Mouse (Mus musculus): Measurements from ENCODE around the gene Rab5a. TPM values are rescaled to one million over a fixed set of nuclear protein-coding genes. Genes with fewer than 3 reads are reported as not detected.

The Rab5a gene
- total RNA-seq (2021) = 100 to 1,000 TPM; 127 to 131 TPM

DNA sequence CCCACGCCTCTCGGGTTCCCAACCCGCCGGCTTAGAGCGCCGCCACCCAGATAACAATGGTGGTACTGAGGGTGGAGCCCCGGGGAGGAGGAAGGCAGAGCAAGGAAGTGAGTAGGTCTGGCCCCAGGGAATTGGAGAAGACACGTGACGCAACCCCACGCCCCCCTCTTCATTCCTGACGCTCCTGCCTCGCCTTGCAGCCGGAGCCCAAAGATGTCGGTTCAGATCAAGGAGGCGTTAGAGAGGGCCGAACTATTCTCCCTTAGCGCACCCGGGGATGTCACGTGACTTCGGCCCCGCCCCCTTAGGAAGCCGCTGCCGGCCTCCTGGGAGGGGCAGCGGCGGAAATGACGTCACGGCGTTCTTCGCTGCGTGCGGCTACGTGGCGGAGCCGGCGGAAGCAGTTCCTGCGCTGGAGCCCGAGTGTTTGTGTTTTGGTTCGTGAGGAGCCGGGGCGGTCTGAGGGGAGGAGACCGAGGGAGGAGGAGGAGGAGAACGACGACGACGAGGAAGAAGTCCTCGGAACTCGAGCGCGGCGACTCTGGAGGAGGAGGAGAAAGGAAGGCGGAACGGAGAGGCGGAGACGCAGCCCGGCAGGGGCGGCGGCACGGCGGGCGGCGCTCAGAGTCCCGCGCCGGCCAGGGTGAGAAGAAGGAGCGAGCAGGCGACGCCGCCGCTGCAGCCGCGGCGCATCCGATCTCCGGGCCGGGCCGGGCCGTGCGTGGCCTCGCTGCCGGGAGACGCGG is at the start of gene Rab5a:
Rab5a (plus strand) TSS at position 377 of the 746 bp plus-strand sequence.
- peak; percentile 99 for DNase-seq (ENCODE audit: low spot score in 2 of 2)
- intact Hi-C loops (cut with DNase I) = loop anchor here (5.0 kb wide), 1 partner anchor 213 kb away; no protein-coding TSS in a partner anchor

DNA sequence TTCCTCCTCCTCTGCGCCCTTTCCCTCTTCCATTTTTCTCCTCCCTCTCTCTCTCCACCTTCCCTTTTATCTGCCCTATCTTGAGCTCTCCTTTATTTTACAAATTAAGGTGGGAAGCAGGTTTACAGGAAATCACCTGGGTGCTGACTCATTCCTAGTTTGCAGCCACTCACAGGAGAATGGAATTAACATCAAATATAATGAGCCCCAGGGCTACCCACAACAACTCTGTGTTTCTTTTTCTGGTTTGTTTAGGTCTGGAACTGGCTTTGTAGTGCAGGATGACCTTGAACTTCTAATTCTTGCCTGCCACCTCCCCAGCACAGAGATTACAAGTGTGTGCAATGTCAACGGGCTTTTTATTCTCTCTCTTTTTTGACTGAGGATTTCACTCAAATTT is 22.9 kb upstream of the Rab5a start:
- intact Hi-C loops (cut with DNase I) = no loop called here
- no peak for DNase-seq (ENCODE audit: low spot score in 2 of 2)

DNA sequence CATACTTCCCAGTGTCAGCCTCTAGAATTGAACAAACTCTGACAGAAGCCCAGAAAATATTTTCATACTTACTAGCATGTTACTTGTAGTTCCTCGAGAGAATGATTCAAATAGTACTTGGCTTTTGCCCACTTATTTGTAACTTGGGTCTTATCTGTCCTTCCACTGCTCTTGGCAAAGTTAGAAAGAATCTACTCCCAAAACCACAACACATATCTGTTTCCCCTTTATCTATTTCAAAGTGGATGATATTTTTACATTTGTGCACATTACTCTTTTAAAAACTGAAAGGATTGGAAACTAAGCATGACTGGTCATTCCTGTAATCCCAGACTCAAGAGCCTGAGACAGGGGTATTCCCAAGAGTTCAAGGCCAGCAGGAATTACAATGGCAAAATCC is 22.3 kb upstream of the Rab5a start:
- no peak for DNase-seq (ENCODE audit: low spot score in 2 of 2)
- intact Hi-C loops (cut with DNase I) = no loop called here

DNA sequence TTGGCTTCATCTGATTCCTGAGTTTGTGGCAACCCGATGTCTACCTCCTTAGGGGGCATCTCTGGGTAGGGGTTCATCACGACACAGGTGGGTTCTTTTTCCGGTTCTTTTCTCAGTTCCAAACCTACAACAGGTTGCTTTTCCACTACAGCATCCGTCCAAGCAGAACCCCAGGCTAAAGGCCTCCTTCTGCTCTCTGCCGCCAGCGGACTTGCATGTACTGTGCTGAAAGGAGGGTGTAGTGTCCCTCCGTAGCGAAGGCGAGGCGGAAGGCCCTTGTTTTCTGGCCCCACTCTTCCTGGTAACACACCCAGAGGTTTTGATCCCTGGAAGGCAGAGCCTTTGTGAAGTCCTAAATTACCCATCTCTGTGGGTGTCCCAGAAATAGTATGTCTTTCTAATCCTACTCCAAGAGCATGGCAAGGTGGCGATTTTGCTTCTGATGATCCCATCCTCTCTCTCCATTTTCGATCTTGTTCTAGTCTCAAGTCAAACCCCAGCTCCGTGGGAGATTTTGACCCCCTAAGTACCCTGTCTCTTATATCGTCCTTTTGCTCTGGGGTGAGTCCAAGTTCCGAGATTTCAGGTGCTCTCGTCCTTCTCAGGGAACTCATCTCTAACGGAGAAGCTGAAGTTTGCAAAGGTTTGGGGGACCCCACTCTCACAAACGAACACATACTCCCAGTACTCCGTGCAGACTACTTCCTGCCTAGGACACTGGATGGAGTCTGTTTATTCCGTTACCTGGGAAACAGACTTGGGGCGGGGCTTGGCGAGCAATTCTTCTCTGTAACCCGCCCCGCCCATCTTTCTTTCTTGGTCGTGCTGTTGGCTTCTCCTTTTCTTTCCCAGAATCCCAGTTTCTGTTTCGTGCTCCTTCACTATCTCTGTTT is 16.2 kb upstream of the Rab5a start, which contains the start of gene Efhb:
Efhb (minus strand) TSS at position 719 of the 893 bp plus-strand sequence.
- peak; percentile 16 to 44 for DNase-seq (ENCODE audit: low spot score in 2 of 2)
- intact Hi-C loops (cut with DNase I) = no loop called here

DNA sequence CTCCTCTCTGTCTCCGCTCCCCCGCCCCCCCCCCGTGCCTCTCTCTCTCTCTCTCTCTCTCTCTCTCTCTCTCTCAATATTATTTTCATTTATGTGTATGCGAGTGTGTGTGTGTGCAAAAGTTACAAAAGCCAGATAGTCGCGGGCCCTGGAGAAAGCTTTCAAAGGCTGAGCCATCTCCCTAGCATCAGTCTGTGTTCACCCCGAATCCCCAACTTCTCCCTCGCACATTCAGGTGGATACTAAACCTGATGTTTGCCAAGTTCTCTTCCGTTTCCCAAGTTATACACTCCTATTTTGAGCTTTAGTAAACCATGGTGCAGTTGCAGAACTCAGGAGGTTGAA is 15.6 kb upstream of the Rab5a start:
- DNase-seq (ENCODE audit: low spot score in 2 of 2) = no peak
- intact Hi-C loops (cut with DNase I) = no loop called here

DNA sequence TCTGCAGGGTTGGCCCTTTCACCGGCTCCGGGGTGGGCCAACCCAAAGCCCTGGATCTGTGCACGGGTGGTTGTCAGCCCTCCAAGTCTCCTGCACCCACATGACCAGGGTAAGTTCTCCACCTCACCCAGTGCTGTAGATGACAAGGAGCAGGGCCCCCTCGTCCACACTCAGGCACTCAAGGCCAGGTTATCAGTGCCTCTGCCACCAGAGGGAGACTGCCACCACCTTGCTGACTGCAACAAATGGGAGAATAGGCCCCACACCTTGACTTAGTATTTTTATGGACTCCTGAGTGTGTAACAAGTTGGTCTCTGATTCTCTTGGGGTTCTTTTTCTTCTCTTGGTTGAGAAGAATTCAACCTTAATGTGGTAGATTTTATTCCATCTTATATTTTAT is 13.5 kb upstream of the Rab5a start:
- no peak for DNase-seq (ENCODE audit: low spot score in 2 of 2)
- intact Hi-C loops (cut with DNase I) = no loop called here

DNA sequence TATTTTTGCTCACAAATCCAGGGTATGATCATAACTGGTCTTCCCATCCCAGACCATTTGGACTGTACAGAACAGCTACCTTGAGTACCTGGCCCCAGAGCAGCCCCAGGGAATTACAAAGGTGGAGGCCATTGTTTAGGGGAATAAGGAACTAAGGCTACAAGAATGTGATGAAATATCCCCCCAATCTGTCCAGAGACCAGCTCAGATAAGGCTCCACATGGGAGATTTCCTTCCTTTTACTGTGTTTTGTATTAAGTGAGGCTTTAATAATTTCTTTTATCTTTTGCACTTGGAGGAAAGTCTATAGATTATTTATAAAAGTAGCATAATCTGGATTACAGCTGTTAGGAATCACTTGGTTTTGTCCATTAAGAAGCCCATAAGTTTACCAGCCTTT is 10.3 kb upstream of the Rab5a start:
- DNase-seq (ENCODE audit: low spot score in 2 of 2) = no peak
- intact Hi-C loops (cut with DNase I) = no loop called here

DNA sequence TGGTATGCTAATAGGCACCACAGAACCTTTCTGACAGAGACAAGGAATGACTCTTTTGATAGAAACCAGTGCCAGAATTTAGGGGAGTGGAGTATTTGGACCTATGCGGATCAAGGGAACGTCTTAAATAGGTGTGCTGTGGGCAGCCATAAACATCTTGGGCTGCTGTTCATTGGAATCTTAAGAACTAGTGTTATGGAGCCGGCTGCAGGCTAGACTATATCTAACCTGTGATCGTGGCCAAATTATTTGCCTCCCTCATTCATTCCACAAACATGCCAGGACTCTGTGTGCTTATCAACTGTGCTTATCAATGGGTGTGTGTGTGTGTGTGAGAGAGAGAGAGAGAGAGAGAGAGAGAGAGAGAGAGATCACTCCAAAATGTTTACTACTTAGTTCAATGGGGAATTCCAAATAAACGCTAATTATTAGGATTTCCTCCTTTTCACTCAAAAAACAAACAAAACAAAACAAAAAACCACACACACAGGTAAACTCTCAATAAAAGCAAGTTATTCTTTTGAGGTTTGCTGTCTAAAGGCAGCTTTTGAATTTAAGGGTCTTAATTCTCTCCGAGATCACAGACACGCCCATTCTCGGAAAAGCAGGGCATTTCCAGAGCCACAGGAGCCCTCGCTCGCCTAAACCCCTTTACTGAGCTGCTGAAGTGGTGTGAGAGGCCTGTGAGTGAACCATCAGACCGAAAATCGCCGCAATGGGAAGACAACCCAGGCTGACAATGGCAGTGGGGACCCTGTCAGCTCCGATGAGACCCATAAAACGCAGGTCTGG is 772 bp upstream of the Rab5a start:
- intact Hi-C loops (cut with DNase I) = loop anchor here (5.0 kb wide), 1 partner anchor 214 kb away; no protein-coding TSS in a partner anchor
- no peak for DNase-seq (ENCODE audit: low spot score in 2 of 2)

DNA sequence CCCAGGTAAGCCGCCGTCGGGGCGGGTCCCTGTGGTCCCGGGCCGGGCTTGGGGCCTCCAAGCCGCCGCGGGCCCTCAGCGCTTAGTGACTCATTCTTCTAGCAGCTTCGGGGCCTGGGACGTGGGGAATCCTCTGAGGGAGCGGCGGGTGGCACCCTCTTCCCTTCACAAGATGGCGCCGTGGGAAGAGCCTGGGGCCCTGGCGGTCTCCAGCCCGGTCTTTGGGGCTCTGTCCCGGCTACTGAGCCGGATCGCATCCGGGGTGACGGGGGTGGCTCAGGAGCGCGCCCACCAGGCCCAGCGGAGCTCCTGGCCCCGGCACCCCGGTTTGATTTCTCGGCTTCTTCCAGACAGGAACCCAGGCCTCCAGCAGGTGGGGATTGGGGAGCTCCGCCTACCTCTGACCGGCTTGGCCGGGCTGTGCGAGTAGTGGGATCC is 589 bp downstream of the Rab5a start:
- intact Hi-C loops (cut with DNase I) = loop anchor here (5.0 kb wide), 1 partner anchor 213 kb away; no protein-coding TSS in a partner anchor
- DNase-seq (ENCODE audit: low spot score in 2 of 2) = peak in 1 of 2 experiments; percentile 75

DNA sequence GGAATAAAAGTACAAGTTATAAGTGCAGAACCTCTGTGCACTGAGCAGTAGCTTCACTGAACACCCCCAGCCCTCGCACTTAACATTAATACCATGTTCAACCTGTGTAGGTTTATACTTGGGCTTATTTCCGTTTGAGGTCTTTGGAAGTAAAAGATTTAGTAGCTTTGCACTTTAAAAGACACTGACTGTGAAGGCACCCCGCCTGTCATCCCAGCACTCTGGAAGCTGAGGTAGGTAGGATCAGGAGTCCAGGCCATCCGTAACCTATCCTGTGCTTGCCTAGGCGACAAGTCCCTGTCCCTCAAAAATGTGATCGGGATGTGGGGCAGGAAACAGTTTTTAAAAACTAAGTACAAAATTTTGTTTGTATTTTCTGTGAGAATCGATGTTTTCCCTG is 1.4 kb downstream of the Rab5a start:
- DNase-seq (ENCODE audit: low spot score in 2 of 2) = no peak
- intact Hi-C loops (cut with DNase I) = no loop called here

DNA sequence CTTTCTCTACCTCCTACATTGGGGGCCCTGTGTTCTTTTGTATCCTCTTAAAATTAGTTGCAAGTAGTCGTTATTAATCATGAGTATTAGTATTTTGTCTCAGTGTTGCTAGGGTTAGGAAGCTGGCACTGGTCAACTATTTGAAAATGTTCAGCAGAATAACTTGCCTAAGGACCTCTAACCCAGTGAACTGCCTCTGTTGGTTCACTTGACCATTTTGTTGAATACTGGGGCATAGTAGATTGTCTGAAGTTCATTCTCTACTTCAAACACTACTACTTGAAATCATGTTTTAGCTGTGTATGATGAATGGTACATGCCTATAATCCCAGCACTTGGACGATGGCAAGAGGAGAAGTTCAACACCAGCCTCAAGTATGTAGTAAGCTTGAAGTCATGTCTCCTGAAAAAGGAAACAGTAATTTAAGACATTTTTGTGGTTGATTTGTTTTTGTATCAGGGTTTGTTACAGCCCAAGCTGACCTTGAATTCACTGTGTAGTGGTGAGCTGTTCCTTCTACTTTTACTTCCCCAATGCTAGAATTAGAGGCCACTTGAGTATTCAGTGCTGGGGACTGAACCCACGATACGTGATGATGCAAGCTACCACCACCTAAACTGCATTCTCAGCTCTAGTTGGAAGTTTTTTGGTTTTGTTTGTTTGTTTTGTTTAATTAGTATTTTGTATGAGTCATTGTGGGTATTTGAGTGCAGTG is 9.4 kb downstream of the Rab5a start:
- no peak for DNase-seq (ENCODE audit: low spot score in 2 of 2)
- intact Hi-C loops (cut with DNase I) = no loop called here

DNA sequence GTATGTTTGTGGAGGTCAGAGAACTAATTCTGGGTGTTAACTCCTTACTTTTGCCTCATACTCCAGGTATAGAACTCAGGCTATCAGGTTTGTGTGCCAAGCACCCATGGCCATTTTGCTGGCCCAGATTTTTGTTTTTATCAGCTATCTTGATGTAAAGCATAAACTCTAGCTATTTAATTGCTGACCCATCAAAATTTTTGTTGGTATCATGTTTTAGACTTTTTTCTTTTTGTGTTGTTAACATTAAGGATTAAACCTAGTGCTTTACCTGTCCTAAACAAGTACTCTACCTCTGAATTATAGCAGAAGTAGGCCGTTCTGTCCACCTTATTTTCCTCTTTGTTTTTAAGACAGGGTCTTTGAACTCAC is 10.0 kb downstream of the Rab5a start:
- DNase-seq (ENCODE audit: low spot score in 2 of 2) = no peak
- intact Hi-C loops (cut with DNase I) = no loop called here

DNA sequence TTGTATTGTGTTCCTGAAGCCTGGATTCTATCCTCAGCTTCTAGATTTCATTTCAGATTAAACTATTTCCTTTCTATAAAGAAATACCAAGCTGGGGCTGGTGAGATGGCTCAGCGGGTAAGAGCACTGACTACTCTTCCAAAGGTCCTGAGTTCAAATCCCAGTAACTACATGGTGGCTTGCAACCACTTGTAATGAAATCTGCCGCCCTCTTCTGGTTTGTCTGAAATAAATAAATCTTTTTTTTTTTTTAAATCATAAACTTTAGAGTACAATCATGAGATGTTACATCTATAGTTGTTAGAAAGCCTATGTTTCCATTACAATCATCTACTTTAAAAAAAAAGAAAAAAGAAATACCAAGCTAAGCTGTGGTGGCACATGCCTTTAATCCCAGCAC is 23.9 kb downstream of the Rab5a start:
- DNase-seq (ENCODE audit: low spot score in 2 of 2) = no peak
- intact Hi-C loops (cut with DNase I) = no loop called here

DNA sequence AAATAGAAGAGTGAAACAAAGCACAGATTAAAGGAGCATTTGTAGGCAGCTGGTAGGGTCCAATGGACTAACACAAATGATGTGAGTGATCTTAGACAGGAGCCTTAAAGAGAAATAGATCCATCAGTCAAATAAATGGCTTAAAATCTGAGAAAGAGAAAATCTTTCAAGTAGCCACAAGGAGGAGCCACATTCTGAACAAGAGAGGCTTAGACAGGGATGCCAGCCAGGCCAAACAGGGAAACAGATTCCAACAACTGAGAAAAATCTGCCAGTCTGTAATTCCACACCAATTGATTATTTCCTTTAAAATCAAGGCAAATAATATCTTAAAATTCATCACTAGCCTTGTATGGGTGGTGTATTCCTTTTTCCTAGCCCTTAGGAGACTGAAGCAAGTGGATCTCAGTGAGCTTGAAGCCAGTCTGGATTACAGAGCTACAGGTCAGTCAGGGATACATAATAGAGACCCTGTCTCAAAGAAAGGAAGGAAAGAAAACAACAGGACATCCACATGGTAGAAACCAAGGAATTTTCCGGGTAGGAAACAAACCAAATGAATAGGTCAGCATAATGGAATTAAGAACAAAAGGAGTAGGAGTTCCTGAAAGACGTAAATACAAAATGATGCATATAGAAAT is 33.4 kb downstream of the Rab5a start:
- DNase-seq (ENCODE audit: low spot score in 2 of 2) = no peak
- intact Hi-C loops (cut with DNase I) = no loop called here

DNA sequence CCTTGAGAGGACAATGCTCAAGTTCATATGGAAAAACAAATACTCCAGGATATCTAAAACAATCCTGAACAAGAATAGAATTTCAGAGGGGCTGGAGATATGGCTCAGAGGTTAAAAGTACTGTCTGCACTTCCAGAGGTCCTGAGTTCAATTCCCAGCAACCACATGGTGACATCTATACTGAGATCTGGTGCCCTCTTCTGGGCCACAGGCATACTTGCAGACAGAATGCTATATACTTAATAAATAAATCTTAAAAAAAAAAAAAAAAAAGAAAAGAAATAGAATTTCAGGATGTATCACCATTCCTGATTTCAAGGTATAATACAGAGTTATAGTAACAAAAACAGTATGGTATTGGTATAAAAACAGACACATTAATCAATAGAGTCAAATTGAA is 40.3 kb downstream of the Rab5a start:
- intact Hi-C loops (cut with DNase I) = loop anchor here (5.0 kb wide), 1 partner anchor 313 kb away; no protein-coding TSS in a partner anchor
- no peak for DNase-seq (ENCODE audit: low spot score in 2 of 2)

DNA sequence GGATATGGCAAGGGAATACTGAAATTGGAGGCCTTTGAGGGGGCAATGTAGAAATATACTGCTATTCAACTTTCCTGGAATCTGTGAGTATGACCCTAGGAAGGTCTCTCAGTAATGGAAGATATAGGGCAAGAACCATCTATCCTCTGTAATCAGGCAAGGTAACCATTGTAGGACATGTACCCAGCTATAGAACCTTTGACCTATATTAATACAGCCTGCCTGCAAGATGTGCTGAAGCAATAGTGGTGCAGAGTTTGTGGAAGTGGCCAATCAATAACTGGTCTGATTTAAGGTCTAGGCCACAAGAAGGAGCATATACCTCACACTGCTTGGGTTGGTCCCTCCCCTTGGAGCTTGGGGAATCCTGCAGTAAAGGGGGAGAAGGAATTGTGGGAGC is 41.5 kb downstream of the Rab5a start:
- intact Hi-C loops (cut with DNase I) = no loop called here
- no peak for DNase-seq (ENCODE audit: low spot score in 2 of 2)

DNA sequence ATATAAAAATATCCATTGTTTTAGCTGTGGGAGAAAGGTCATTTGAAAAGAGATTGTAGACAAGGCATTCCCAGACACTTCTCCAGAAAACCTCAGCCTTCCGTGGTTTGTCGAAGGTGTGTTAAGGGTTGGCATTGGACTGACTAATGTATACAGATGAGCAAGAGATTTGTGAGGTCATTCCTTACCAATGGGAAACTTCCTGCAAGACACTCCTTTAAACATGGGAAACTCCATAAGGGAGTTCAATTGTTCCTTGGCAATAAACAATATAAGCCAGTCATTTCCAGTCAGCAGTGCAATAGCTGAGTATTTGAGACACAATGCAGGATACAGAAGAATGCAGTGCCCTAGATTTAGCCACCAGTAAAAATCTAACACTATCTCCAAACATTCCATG is 49.0 kb downstream of the Rab5a start:
- intact Hi-C loops (cut with DNase I) = no loop called here
- DNase-seq (ENCODE audit: low spot score in 2 of 2) = no peak

DNA sequence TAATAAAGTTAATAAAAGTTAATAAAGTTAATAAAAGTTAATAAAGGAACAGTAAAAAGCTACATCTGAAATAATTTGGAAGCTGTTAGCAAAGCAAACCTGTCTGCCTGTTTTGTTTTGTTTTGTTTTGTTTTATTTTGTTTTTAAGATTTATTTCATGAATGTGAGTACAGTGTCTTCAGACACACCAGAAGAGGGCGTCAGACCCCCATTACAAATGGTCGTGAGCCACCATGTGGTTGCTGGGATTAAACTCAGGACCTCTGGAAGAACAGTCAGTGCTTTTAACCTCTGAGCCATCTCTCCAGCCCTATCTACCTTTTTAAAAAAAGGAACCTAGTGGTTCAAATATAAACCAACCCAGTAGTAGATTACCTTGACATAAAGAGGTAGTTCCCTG is 52.1 kb downstream of the Rab5a start:
- DNase-seq (ENCODE audit: low spot score in 2 of 2) = no peak
- intact Hi-C loops (cut with DNase I) = no loop called here

DNA sequence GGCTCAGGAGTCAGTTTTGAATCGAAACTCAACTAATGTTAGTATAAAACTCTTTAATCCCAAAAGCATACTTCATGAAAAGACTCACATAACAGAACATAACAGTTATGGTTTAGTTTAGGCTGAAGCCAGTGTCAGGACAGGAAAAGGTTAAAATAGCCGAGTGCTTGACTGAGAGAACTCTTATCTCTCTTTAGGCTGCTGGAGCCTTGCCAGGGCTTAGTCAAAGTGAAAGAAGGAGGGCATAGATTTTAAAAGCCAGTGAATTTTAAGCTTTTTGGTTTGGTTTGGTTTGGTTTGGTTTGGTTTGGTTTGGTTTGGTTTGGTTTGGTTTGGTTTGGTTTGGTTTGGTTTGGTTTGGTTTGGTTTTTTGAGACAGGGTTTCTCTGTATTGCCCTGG is 53.4 kb downstream of the Rab5a start:
- no peak for DNase-seq (ENCODE audit: low spot score in 2 of 2)
- intact Hi-C loops (cut with DNase I) = no loop called here

All from left cerebral cortex, postnatal 36 days (tissue).